Mouse (Mus musculus): ENCODE measurements around the gene Bmp8b. TPM values are rescaled to one million over a fixed set of nuclear protein-coding genes. Genes with fewer than 3 reads are reported as not detected.
"Not testable (repeated sequence)": the region's sequence is repeated elsewhere in the genome, so short reads cannot be mapped to it uniquely, and the experiment has no call there.

Gene Bmp8b
- total RNA-seq, 2 experiments from 2014 or later: 0.14 to 0.15 TPM

DNA sequence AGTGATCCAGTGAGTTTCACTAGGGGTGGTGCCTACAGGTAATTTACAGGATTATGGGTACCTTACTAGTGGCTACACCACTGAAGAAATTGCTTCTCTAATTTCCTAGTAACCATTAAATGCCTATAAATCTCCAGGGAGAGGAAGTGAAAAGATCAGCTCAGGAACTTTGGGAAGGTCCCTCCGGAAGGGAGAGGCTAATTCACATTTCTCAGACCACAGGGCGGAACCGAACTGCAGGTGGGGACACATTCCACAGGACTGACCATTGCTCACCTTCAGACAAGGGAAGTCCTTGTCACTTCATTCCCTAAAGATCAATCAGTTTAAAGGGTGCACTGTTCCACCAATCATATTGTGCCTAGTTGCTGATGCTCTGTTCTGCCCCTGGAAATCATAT lies 56.3 kb downstream of the Bmp8b start:
- DNase-seq (ENCODE audit: low spot score in 2 of 2); intact Hi-C loops (cut with DNase I): not testable (repeated sequence)

- intact Hi-C loops (cut with DNase I): no loop called here
- DNase-seq (ENCODE audit: low spot score in 2 of 2): no peak
Observed at GRCm38 (mm10) chr4:123162305-123162917, 57.4 kb downstream of the Bmp8b start.

GRCm38 (mm10) chr4:123164157-123164556 lies 59.2 kb downstream of the Bmp8b start:
- peak; percentile 49 to 52 for DNase-seq (ENCODE audit: low spot score in 2 of 2)

DNA sequence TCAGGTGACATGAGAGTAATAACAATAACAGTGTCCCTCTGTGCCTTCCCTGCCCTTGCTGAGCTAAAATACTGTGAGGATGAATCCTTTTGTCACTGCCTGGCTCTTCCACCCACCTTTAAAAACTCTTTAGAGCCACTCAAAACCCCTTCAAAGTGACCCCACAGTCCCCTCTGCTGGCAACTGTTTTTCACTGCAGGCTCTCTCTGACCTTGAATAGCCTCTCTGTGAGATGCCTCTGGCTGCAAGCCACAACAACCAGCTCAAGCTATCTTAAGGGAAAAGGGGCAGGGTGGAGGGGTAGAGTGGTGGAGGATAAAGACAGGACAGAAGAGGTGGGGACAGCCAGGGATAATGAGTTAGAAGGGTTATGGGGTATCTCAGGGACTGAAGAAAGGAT lies 66.8 kb downstream of the Bmp8b start:
- intact Hi-C loops (cut with DNase I): no loop called here
- no peak for DNase-seq (ENCODE audit: low spot score in 2 of 2)

More at GRCm38 (mm10) chr4:123164157-123164556, 59.2 kb downstream of the Bmp8b start:
- intact Hi-C loops (cut with DNase I): no loop called here

Other genes with a start within 250 kb of the Bmp8b start
- gene Cap1, start 219.1 kb upstream of the Bmp8b start, total RNA-seq (2021): 100 to 1,000 TPM; 267 to 277 TPM
- gene Mfsd2a, start 144.0 kb upstream of the Bmp8b start, total RNA-seq (2021): 10 to 100 TPM; 36.9 to 50.0 TPM
- 10 to 100 TPM; 11.3 to 12.9 TPM for gene Mycl, start 109.5 kb upstream of the Bmp8b start, total RNA-seq (2021)
- 10 to 100 TPM; 18.2 to 23.5 TPM for gene Trit1, start 88.6 kb upstream of the Bmp8b start, total RNA-seq (2021)
- gene Oxct2b, start 11.1 kb downstream of the Bmp8b start, total RNA-seq (2021): under 1 TPM in 1 of 2 experiments, not detected in 1; 0.34 TPM
- 10 to 100 TPM; 16.4 to 23.4 TPM for gene Ppie, start 34.8 kb downstream of the Bmp8b start, total RNA-seq (2021)
- gene Hpcal4, start 78.1 kb downstream of the Bmp8b start, total RNA-seq (2021): 100 to 1,000 TPM; 549 to 564 TPM
- 10 to 100 TPM in 1 of 2 experiments, 1 to 10 TPM in 1; 8.9 to 10.0 TPM for gene Nt5c1a, start 96.3 kb downstream of the Bmp8b start, total RNA-seq (2021)
- gene Heyl, start 128.4 kb downstream of the Bmp8b start, total RNA-seq (2021): 1 to 10 TPM; 4.4 TPM
- 10 to 100 TPM; 38.7 to 41.9 TPM for gene Pabpc4, start 157.2 kb downstream of the Bmp8b start, total RNA-seq (2021)
- not detected for gene Oxct2a, start 218.5 kb downstream of the Bmp8b start, total RNA-seq (2021)
- under 1 TPM in 1 of 2 experiments, not detected in 1; 0.32 TPM for gene Bmp8a, start 238.1 kb downstream of the Bmp8b start, total RNA-seq (2021)